Mouse (Mus musculus): ENCODE results near the gene Sectm1a.

GRCm38 (mm10) chr11:121085181-121085580 is 4.2 kb upstream of the Sectm1a start:
- TF ChIP-seq CTCF (IDR thresholded peaks at IDR 0.05; ENCODE audit: control insufficient read depth, insufficient read depth, insufficient replicate concordance, low read depth, low read length) (no peak), POLR2A (IDR thresholded peaks at IDR 0.05; ENCODE audit: control insufficient read depth, low read depth, low read length) (no peak)
